Mouse (Mus musculus): Measurements from ENCODE around the gene Lig4.

DNA sequence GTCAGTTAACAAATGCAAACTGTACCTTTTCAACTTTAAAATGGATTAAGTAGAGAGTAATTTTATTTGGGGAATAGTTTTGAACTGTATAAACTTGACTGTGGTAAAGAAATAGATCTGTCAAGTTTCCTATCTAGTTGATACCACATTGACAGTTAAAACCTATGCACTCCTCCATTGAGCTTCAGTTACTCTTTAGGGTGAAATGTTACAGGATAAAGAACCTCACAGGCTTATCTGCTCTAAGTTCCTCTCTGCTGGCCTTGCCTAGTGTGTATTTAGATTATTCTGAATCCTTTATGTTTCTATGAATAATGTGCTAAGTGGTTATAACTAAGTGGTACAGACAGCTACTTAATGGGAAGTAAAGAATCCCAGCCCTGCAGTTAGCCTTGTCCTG is 2.7 kb upstream of the Lig4 start:
- no peak for TF ChIP-seq POLR2A (IDR thresholded peaks at IDR 0.05; ENCODE audit: borderline replicate concordance, low read depth, low read length)
- TF ChIP-seq CTCF (IDR thresholded peaks at IDR 0.05; ENCODE audit: low read depth, low read length), result no peak
